ENCODE assay signal across 9 mouse cellular contexts in the genomic region with DNA sequence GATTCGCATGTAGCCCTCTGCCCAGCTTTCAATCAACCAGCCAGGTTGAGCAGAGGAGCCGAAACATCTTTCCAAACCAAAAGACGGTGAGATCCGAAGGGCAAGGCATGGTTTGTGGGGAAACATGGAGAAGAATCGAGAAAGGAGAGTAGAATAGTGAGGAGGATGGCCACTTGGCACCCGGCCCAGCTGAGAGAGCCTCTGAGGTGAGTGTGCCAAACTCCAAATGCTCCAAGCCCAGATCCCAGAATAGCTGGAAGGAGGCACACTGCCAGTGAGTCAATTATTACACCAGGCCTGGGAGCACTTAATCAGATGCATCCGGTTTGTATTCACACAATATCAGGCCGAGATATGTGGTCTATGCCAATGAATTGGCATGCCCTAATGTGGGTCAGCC. TPM values are rescaled to one million over a fixed set of nuclear protein-coding genes. Genes with fewer than 3 reads are reported as not detected.
DNase-seq lines count a peak whose midpoint lies in the region; ATAC-seq and TF ChIP-seq lines count a peak whose summit lies in the region.
"Had no signal": no experiment of that assay in that cellular context is flagged by ENCODE, and none has a peak within 500 bp of the region (broad histone marks: within the 10 kb centered on the region; RNA-seq: fewer than 3 reads in every experiment).

No protein-coding gene starts in this region.

- WGBS in stomach, postnatal 0 days: 67% methylated on average over 8 of the region's 8 CpGs

- no peaks in the 10 kb centered on the region for H3K36me3 ChIP-seq in stomach, postnatal 0 days (ENCODE audit: control insufficient read depth, insufficient read depth, low read length)

- TF ChIP-seq CTCF in stomach, postnatal 0 days (IDR thresholded peaks at IDR 0.05; ENCODE audit: low read depth): no peak

- no peak overlapping the region for H3K4me2 ChIP-seq in stomach, postnatal 0 days (replicated peaks; ENCODE audit: low read depth)

- intact Hi-C loops in heart, postnatal 10 days (cut with DNase I): no loop called here
- intact Hi-C loops in left cerebral cortex, postnatal 25 days (cut with DNase I): no loop called here

- H3K4me1 ChIP-seq in stomach, postnatal 0 days (replicated peaks; ENCODE audit: control insufficient read depth, insufficient read depth): no peaks in the 10 kb centered on the region

- H3K9ac ChIP-seq in stomach, postnatal 0 days (ENCODE audit: low read length): no peak overlapping the region

- 0 out of 2 replicates have a peak, but pooled peaks have one; percentile 24 for ATAC-seq in stomach, postnatal 0 days (ENCODE audit: low FRiP score, low TSS enrichment)

- no peak for TF ChIP-seq EP300 in stomach, postnatal 0 days (optimal IDR thresholded peaks at IDR 0.05)

- DNase-seq in adrenal gland, postnatal 10 days: peak; percentile 38
- no peak for DNase-seq in adrenal gland, postnatal 4 days (ENCODE audit: low spot score in 2 of 2)
- peak; percentile 25 for DNase-seq in urinary bladder, postnatal 14 days (ENCODE audit: low spot score)
- DNase-seq in urinary bladder, postnatal 10 days (ENCODE audit: low spot score): no peak
- DNase-seq in heart, postnatal 10 days: peak; percentile 79 to 82
- DNase-seq in left cerebral cortex, postnatal 25 days (ENCODE audit: low spot score in 2 of 2): peak; percentile 24 to 61
- DNase-seq in stomach, postnatal 0 days (ENCODE audit: low spot score): peak; percentile 32
- no peak for DNase-seq in urinary bladder, postnatal 4 days (ENCODE audit: low spot score in 2 of 2)

- H3K9me3 ChIP-seq in stomach, postnatal 0 days (ENCODE audit: control insufficient read depth, low read length): no peaks in the 10 kb centered on the region

- no peak overlapping the region for H3K4me3 ChIP-seq in stomach, postnatal 0 days (ENCODE audit: low read depth, low read length)
- H3K4me3 ChIP-seq: myocyte had no signal

- H3K27ac ChIP-seq in stomach, postnatal 0 days (replicated peaks): no peak overlapping the region

- H3K27me3 ChIP-seq in stomach, postnatal 0 days (ENCODE audit: control insufficient read depth, insufficient read depth, low read length): no peaks in the 10 kb centered on the region

RNA-seq across cellular contexts. Expression of a gene that starts 39.7 kb away (rescaled TPM):
- total RNA-seq in adrenal gland, postnatal 10 days (2021): 10 to 100 TPM; 81.0 to 82.3 TPM
- 100 to 1,000 TPM; 110 to 116 TPM for total RNA-seq in adrenal gland, postnatal 4 days (2021)
- total RNA-seq in heart, postnatal 10 days (2021): 1 to 10 TPM; 8.9 to 9.4 TPM
- total RNA-seq in left cerebral cortex, postnatal 25 days (2021): 10 to 100 TPM in 1 of 2 experiments, 1 to 10 TPM in 1; 7.9 to 12.2 TPM
- 22.5 and 23.9 TPM in 2 replicates for polyA plus RNA-seq in stomach, postnatal 0 days (2015; fragmentation: Nextera tagmentation; extraction: Ambion mirVana)

RNA-seq across cellular contexts. Expression of a gene that starts 42.1 kb away (rescaled TPM):
- total RNA-seq in adrenal gland, postnatal 10 days (2021): 1 to 10 TPM; 1.6 to 2.4 TPM
- 1 to 10 TPM; 2.5 to 9.0 TPM for total RNA-seq in adrenal gland, postnatal 4 days (2021)
- total RNA-seq in heart, postnatal 10 days (2021): 1 to 10 TPM; 2.6 to 3.7 TPM
- total RNA-seq in left cerebral cortex, postnatal 25 days (2021): 10 to 100 TPM; 34.6 to 42.7 TPM
- polyA plus RNA-seq in stomach, postnatal 0 days (2015; fragmentation: Nextera tagmentation; extraction: Ambion mirVana): 2.1 and 2.4 TPM in 2 replicates
- polyA plus RNA-seq: myocyte had no signal

Comparison
In these comparisons a context has a peak if more than half of its experiments do, and no peak if none do; other contexts are left out.
1. DNase-seq: peak in adrenal gland, postnatal 10 days (single experiment), urinary bladder, postnatal 14 days (single experiment), heart, postnatal 10 days (2 of 2), left cerebral cortex, postnatal 25 days (2 of 2) and stomach, postnatal 0 days (single experiment); none in adrenal gland, postnatal 4 days (0 of 2), urinary bladder, postnatal 10 days (single experiment) and urinary bladder, postnatal 4 days (0 of 2).
2. RNA of a gene that starts 39.7 kb away (total RNA-seq): 110 to 116 TPM in adrenal gland, postnatal 4 days and 81.0 to 82.3 TPM in adrenal gland, postnatal 10 days; 7.9 to 12.2 TPM in left cerebral cortex, postnatal 25 days and 8.9 to 9.4 TPM in heart, postnatal 10 days; every median in the first group is over 4 times any median in the second.